Mouse (Mus musculus) liver, embryonic 14.5 days (tissue): ENCODE results near the gene Dcun1d4.

Experiments
- CTCF ChIP-seq: IDR thresholded peaks from 2 replicates; pipeline ENCODE4 v1.5.1; 2016; ENCODE audit warnings: antibody characterized with exemption, low read depth, control low read depth
- EP300 ChIP-seq: IDR thresholded peaks from 2 replicates; pipeline ENCODE4 v1.6.1; 2016; ENCODE audit warnings: antibody characterized with exemption, low read depth

DNA sequence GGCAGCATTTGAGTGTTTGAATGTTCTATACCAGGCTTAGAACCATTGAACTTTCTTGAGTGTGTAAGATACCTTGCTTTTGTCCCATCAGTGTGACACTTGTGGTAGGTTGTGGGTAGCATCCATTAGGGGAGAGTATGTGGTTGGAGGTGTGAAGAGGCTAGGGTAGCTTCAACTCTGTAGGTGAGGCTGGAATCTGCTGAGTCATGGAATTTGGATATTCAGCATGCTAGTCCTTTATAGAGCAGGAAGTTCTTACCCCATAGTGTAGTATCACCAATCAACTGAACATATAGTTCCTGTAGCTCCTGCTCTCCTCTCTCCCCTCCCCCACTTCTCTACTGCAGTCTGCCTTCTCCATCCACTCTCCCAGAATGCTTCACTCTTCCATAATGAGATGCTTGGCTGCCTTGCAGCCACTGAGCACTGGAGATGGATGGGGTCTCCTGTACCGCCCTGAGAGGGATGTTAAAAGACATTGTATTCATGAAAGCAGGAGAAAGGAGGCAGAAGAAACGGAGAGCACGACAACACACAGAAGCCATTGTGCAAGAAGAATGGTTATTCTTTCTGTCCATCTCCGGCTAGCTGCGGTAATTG, 3.3 kb downstream of the Dcun1d4 start:
- TF ChIP-seq CTCF, result no peak
- TF ChIP-seq EP300, result no peak
